Mouse (Mus musculus) hindbrain, embryonic 12.5 days (tissue): Measurements from ENCODE around the gene Inpp4a. TPM values are rescaled to one million over a fixed set of nuclear protein-coding genes. Genes with fewer than 3 reads are reported as not detected.

Experiments used
- ATAC-seq: fragments of 200-750 bp; cut with Nextera tagmentation; 2 replicates; pipeline ENCODE4 v1.8.0; 2017; ENCODE audit warnings: moderate TSS enrichment; ENCODE audit not compliant: low FRiP score
- H3K27ac ChIP-seq: fragments of 300-500 bp; sonication (generic); 2 replicates; pipeline ENCODE4 v1.5.1; 2016; ENCODE audit warnings: mild to moderate bottlenecking
- H3K27me3 ChIP-seq: fragments of 300-500 bp; sonication (generic); 2 replicates; pipeline ENCODE4 v1.6.1; 2016; ENCODE audit warnings: mild to moderate bottlenecking
- H3K36me3 ChIP-seq: fragments of 300-500 bp; sonication (generic); 2 replicates; pipeline ENCODE4 v1.6.1; 2016; ENCODE audit warnings: mild to moderate bottlenecking
- H3K4me1 ChIP-seq: fragments of 300-500 bp; sonication (generic); 2 replicates; pipeline ENCODE4 v1.6.1; 2016
- H3K4me2 ChIP-seq: fragments of 300-500 bp; sonication (generic); replicated peaks from 2 replicates; pipeline ENCODE4 v1.6.1; 2016; ENCODE audit warnings: mild to moderate bottlenecking
- H3K4me3 ChIP-seq: fragments of 300-500 bp; sonication (generic); 2 replicates; pipeline ENCODE4 v1.5.1; 2016; ENCODE audit warnings: mild to moderate bottlenecking
- H3K9ac ChIP-seq: fragments of 300-500 bp; sonication (generic); 2 replicates; pipeline ENCODE4 v1.6.1; 2016; ENCODE audit warnings: mild to moderate bottlenecking, moderate library complexity
- H3K9me3 ChIP-seq: fragments of 300-500 bp; sonication (generic); replicated peaks from 2 replicates; pipeline ENCODE4 v1.6.1; 2016; ENCODE audit warnings: mild to moderate bottlenecking
- WGBS: fragments of 180-500 bp; shearing (Covaris S2); methylation state at CpG from one replicate; pipeline ENCODE4 v1.1.7; 2016; 5-methylcytosine and 5-hydroxymethylcytosine counted together
- polyA plus RNA-seq: library from polyadenylated mRNA; unstranded; fragments of >200 nt; fragmentation: Nextera tagmentation; extraction: Ambion mirVana; gene quantifications from 2 replicates; pipeline ENCODE4 v1.2.1, GENCODE M21; 2016

Gene Inpp4a
- polyA plus RNA-seq, 1 experiment from 2014 or later: 33.7 TPM

GRCm38 (mm10) chr1:37305691-37306287 is 6.1 kb downstream of the Inpp4a start:
- no peaks in the 10 kb centered on the region for H3K27me3 ChIP-seq
- 0 out of 2 replicates have a peak, but pooled peaks cover 8% of the 10 kb centered on the region for H3K9me3 ChIP-seq
- WGBS: 77% methylated on average over 9 of the region's 9 CpGs
- 0 out of 2 replicates have a peak overlapping the region, but pooled peaks have one; percentile 18 for H3K9ac ChIP-seq
- no peaks in the 10 kb centered on the region for H3K36me3 ChIP-seq
- H3K4me2 ChIP-seq: no peak overlapping the region
- peaks cover 11% of the 10 kb centered on the region for H3K4me1 ChIP-seq
- no peak overlapping the region for H3K27ac ChIP-seq
- H3K4me3 ChIP-seq: no peak overlapping the region
- no peak for ATAC-seq

- no peak overlapping the region for H3K4me2 ChIP-seq
- no peak overlapping the region for H3K27ac ChIP-seq
- H3K9me3 ChIP-seq: 0 out of 2 replicates have a peak, but pooled peaks cover 10% of the 10 kb centered on the region
- H3K36me3 ChIP-seq: no peaks in the 10 kb centered on the region
- no peak overlapping the region for H3K9ac ChIP-seq
- WGBS: 94% methylated on average over 2 of the region's 2 CpGs
- no peak overlapping the region for H3K4me3 ChIP-seq
- no peak for ATAC-seq
- H3K27me3 ChIP-seq: no peaks in the 10 kb centered on the region
- H3K4me1 ChIP-seq: peaks cover 2% of the 10 kb centered on the region; the same call in 1 of the 2 replicates
Observed at GRCm38 (mm10) chr1:37307586-37307985, 7.9 kb downstream of the Inpp4a start.

- Histone ChIP-seq H3K4me1 (peaks cover 2% of the 10 kb centered on the region; the same call in 1 of the 2 replicates), H3K4me2 (no peak overlapping the region), H3K9me3 (0 out of 2 replicates have a peak, but pooled peaks cover 10% of the 10 kb centered on the region), H3K36me3 (no peaks in the 10 kb centered on the region), H3K27me3 (no peaks in the 10 kb centered on the region), H3K27ac (no peak overlapping the region), H3K9ac (no peak overlapping the region), H3K4me3 (no peak overlapping the region)
- ATAC-seq: no peak
- 86% methylated on average over 8 of the region's 8 CpGs for WGBS
Observed at GRCm38 (mm10) chr1:37308021-37308742, 8.5 kb downstream of the Inpp4a start.

- Histone ChIP-seq H3K9me3 (0 out of 2 replicates have a peak, but pooled peaks cover 10% of the 10 kb centered on the region), H3K9ac (no peak overlapping the region), H3K27ac (no peak overlapping the region), H3K36me3 (no peaks in the 10 kb centered on the region), H3K4me2 (no peak overlapping the region), H3K4me3 (no peak overlapping the region), H3K4me1 (peaks cover 2% of the 10 kb centered on the region; the same call in 1 of the 2 replicates), H3K27me3 (no peaks in the 10 kb centered on the region)
- ATAC-seq: no peak
- 91% methylated on average over 3 of the region's 3 CpGs for WGBS
Observed at GRCm38 (mm10) chr1:37308743-37309100, 9.1 kb downstream of the Inpp4a start.

GRCm38 (mm10) chr1:37309939-37310515 is 10.4 kb downstream of the Inpp4a start:
- 90% methylated on average over 4 of the region's 4 CpGs for WGBS
- no peak overlapping the region for H3K27ac ChIP-seq
- no peak for ATAC-seq

GRCm38 (mm10) chr1:37314338-37314737 is 14.7 kb downstream of the Inpp4a start:
- no peak overlapping the region for H3K27ac ChIP-seq
- WGBS: 59% methylated on average over 7 of the region's 7 CpGs

More at GRCm38 (mm10) chr1:37309939-37310515, 10.4 kb downstream of the Inpp4a start:
- Histone ChIP-seq H3K9me3 (0 out of 2 replicates have a peak, but pooled peaks cover 10% of the 10 kb centered on the region), H3K4me2 (no peak overlapping the region), H3K27me3 (no peaks in the 10 kb centered on the region), H3K9ac (no peak overlapping the region), H3K4me1 (peaks cover 8% of the 10 kb centered on the region), H3K4me3 (no peak overlapping the region), H3K36me3 (no peaks in the 10 kb centered on the region)

GRCm38 (mm10) chr1:37317644-37318285 is 18.1 kb downstream of the Inpp4a start:
- ATAC-seq: no peak
- no peaks in the 10 kb centered on the region for H3K9me3 ChIP-seq
- H3K4me3 ChIP-seq: no peak overlapping the region
- peaks cover 10% of the 10 kb centered on the region for H3K4me1 ChIP-seq
- H3K36me3 ChIP-seq: no peaks in the 10 kb centered on the region
- H3K27me3 ChIP-seq: no peaks in the 10 kb centered on the region
- 83% methylated on average over 7 of the region's 7 CpGs for WGBS
- no peak overlapping the region for H3K9ac ChIP-seq
- no peak overlapping the region for H3K4me2 ChIP-seq
- no peak overlapping the region for H3K27ac ChIP-seq

More at GRCm38 (mm10) chr1:37314338-37314737, 14.7 kb downstream of the Inpp4a start:
- no peak overlapping the region for H3K9ac ChIP-seq
- H3K4me3 ChIP-seq: no peak overlapping the region
- ATAC-seq: no peak
- peaks cover 10% of the 10 kb centered on the region for H3K4me1 ChIP-seq
- H3K9me3 ChIP-seq: 0 out of 2 replicates have a peak, but pooled peaks cover 10% of the 10 kb centered on the region
- no peaks in the 10 kb centered on the region for H3K36me3 ChIP-seq
- H3K27me3 ChIP-seq: no peaks in the 10 kb centered on the region
- no peak overlapping the region for H3K4me2 ChIP-seq

GRCm38 (mm10) chr1:37318558-37318957 is 18.9 kb downstream of the Inpp4a start:
- no peaks in the 10 kb centered on the region for H3K36me3 ChIP-seq
- no peaks in the 10 kb centered on the region for H3K27me3 ChIP-seq
- H3K4me3 ChIP-seq: no peak overlapping the region
- no peak overlapping the region for H3K9ac ChIP-seq
- H3K4me2 ChIP-seq: no peak overlapping the region
- ATAC-seq: no peak
- no peaks in the 10 kb centered on the region for H3K9me3 ChIP-seq
- peaks cover 10% of the 10 kb centered on the region for H3K4me1 ChIP-seq
- 96% methylated on average over 2 of the region's 2 CpGs for WGBS
- no peak overlapping the region for H3K27ac ChIP-seq

GRCm38 (mm10) chr1:37322690-37323089 is 23.0 kb downstream of the Inpp4a start:
- no peak overlapping the region for H3K27ac ChIP-seq
- no peak overlapping the region for H3K4me2 ChIP-seq
- no peak overlapping the region for H3K4me3 ChIP-seq
- no peaks in the 10 kb centered on the region for H3K27me3 ChIP-seq
- no peaks in the 10 kb centered on the region for H3K36me3 ChIP-seq
- no peaks in the 10 kb centered on the region for H3K9me3 ChIP-seq
- H3K4me1 ChIP-seq: no peaks in the 10 kb centered on the region
- H3K9ac ChIP-seq: no peak overlapping the region
- ATAC-seq: no peak
- WGBS: 91% methylated on average over 2 of the region's 2 CpGs

GRCm38 (mm10) chr1:37323208-37323607 is 23.5 kb downstream of the Inpp4a start:
- H3K9ac ChIP-seq: no peak overlapping the region
- no peak overlapping the region for H3K4me2 ChIP-seq
- no peaks in the 10 kb centered on the region for H3K36me3 ChIP-seq
- WGBS: 87% methylated on average over 4 of the region's 4 CpGs
- H3K4me3 ChIP-seq: no peak overlapping the region
- H3K27me3 ChIP-seq: no peaks in the 10 kb centered on the region
- H3K4me1 ChIP-seq: no peaks in the 10 kb centered on the region
- no peaks in the 10 kb centered on the region for H3K9me3 ChIP-seq
- H3K27ac ChIP-seq: no peak overlapping the region
- ATAC-seq: no peak

GRCm38 (mm10) chr1:37324569-37324968 is 24.9 kb downstream of the Inpp4a start:
- no peak overlapping the region for H3K9ac ChIP-seq
- no peaks in the 10 kb centered on the region for H3K36me3 ChIP-seq
- no peaks in the 10 kb centered on the region for H3K27me3 ChIP-seq
- H3K4me1 ChIP-seq: no peaks in the 10 kb centered on the region
- 0 out of 2 replicates have a peak, but pooled peaks cover 6% of the 10 kb centered on the region for H3K9me3 ChIP-seq
- no peak overlapping the region for H3K4me2 ChIP-seq
- H3K27ac ChIP-seq: 0 out of 2 replicates have a peak overlapping the region, but pooled peaks have one; percentile 17
- WGBS: 51% methylated on average over 5 of the region's 5 CpGs
- no peak overlapping the region for H3K4me3 ChIP-seq
- ATAC-seq: no peak

GRCm38 (mm10) chr1:37327311-37327710 is 27.6 kb downstream of the Inpp4a start:
- ATAC-seq: no peak
- H3K4me2 ChIP-seq: no peak overlapping the region
- no peak overlapping the region for H3K27ac ChIP-seq
- no peaks in the 10 kb centered on the region for H3K4me1 ChIP-seq
- no peaks in the 10 kb centered on the region for H3K27me3 ChIP-seq
- no peaks in the 10 kb centered on the region for H3K36me3 ChIP-seq
- no peak overlapping the region for H3K4me3 ChIP-seq
- 84% methylated on average over 4 of the region's 4 CpGs for WGBS
- no peak overlapping the region for H3K9ac ChIP-seq
- H3K9me3 ChIP-seq: 0 out of 2 replicates have a peak, but pooled peaks cover 6% of the 10 kb centered on the region
